ENCODE assay signal across 16 mouse cellular contexts in genomic region chr19:60903971-60904370, GRCm38 (mm10).
"Had no signal": no experiment of that assay in that cellular context is flagged by ENCODE, and none has a peak within 500 bp of the region (broad histone marks: within the 10 kb centered on the region; RNA-seq: fewer than 3 reads in every experiment).

No protein-coding gene starts in this region.

- H3K4me1 ChIP-seq: midbrain, embryonic 10.5 days; midbrain, embryonic 12.5 days; neural tube, embryonic 13.5 days; neural tube, embryonic 15.5 days had no signal

- H3K4me3 ChIP-seq: midbrain, embryonic 10.5 days; midbrain, embryonic 12.5 days; myocyte; neural tube, embryonic 13.5 days; neural tube, embryonic 15.5 days; stomach, embryonic 15.5 days had no signal

- H3K9me3 ChIP-seq: midbrain, embryonic 10.5 days; midbrain, embryonic 12.5 days; neural tube, embryonic 13.5 days; neural tube, embryonic 15.5 days had no signal

- DNase-seq: lung, adult 18-20 months; lung, embryonic 14.5 days; lung, postnatal 10 days; lung, postnatal 4 days; midbrain, embryonic 14.5 days; right cerebral cortex, postnatal 14 days; thymus, adult 2 months; thymus, postnatal 25 days; thymus, postnatal 4 days had no signal

- H3K27me3 ChIP-seq: midbrain, embryonic 12.5 days; neural tube, embryonic 13.5 days; neural tube, embryonic 15.5 days; stomach, embryonic 15.5 days had no signal

- H3K9ac ChIP-seq: lung, embryonic 14.5 days; midbrain, embryonic 12.5 days; neural tube, embryonic 13.5 days; neural tube, embryonic 15.5 days; stomach, embryonic 15.5 days had no signal

- H3K27ac ChIP-seq: midbrain, embryonic 10.5 days; midbrain, embryonic 12.5 days; neural tube, embryonic 13.5 days; neural tube, embryonic 15.5 days; stomach, embryonic 15.5 days; stomach, postnatal 0 days had no signal

- H3K36me3 ChIP-seq: midbrain, embryonic 10.5 days; midbrain, embryonic 12.5 days; neural tube, embryonic 13.5 days; neural tube, embryonic 15.5 days; stomach, embryonic 15.5 days had no signal
